Mouse (Mus musculus) thymus, postnatal 25 days (tissue): ENCODE measurements around the gene Ankrd22.

Experiments
- DNase-seq: peaks from one replicate; pipeline ENCODE4 v3.0.0; 2022

The Ankrd22 gene

DNA sequence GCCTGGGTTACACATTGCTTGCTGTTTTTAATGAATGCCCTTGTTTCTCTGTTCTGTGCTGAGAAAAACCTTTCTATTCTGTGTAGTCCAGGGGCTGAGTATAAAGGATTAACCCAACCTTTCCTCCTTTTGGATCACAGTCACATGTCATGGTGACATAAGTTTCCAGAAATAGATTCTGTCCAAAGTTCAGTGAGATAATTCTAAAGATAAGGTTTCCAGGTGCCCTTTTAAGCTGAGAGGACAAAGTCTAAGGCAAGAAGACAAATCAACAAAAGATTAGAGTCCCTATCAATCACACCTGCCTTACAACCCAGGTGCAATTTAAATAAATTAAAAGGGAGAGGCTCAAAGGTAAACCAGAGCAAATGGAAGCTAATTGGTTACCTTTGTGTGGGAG is 91.6 kb downstream of the Ankrd22 start:
- no peak for DNase-seq
